ENCODE assay signal across 8 mouse cellular contexts in genomic region chr17:7868631-7869030, GRCm38 (mm10). TPM values are rescaled to one million over a fixed set of nuclear protein-coding genes. Genes with fewer than 3 reads are reported as not detected.
DNase-seq lines count a peak whose midpoint lies in the region; ATAC-seq lines count a peak whose summit lies in the region.

No protein-coding gene starts in this region.

- no peaks in the 10 kb centered on the region for H3K9me3 ChIP-seq in liver, embryonic 15.5 days (replicated peaks)

- 0 out of 2 replicates have a peak, but pooled peaks have one; percentile 34 for ATAC-seq in liver, embryonic 15.5 days (ENCODE audit: insufficient read depth)

- H3K9ac ChIP-seq in liver, embryonic 15.5 days = no peak overlapping the region

- H3K4me3 ChIP-seq in liver, embryonic 15.5 days (replicated peaks) = no peak overlapping the region

- 0 out of 2 replicates have a peak overlapping the region, but pooled peaks have one; percentile 10 for H3K4me2 ChIP-seq in liver, embryonic 15.5 days

- DNase-seq in 3T3-L1 (ENCODE audit: low read depth, low spot score) = peak; percentile 74
- DNase-seq in Muller cell, postnatal 12 days (ENCODE audit: inconsistent ontology term) = peak; percentile 29
- DNase-seq in cerebellum, postnatal 36 days = peak; percentile 23 to 24
- DNase-seq in gastrocnemius, postnatal 4 days (ENCODE audit: low spot score in 2 of 2) = peak; percentile 62 to 71
- peak; percentile 70 to 78 for DNase-seq in kidney, postnatal 25 days
- DNase-seq in ovary, postnatal 36 days (ENCODE audit: low spot score) = peak; percentile 71
- peak; percentile 44 to 76 for DNase-seq in thymus, postnatal 10 days (ENCODE audit: low spot score in 2 of 2)

- no peaks in the 10 kb centered on the region for H3K4me1 ChIP-seq in liver, embryonic 15.5 days (replicated peaks)

- 4% methylated on average over 4 of the region's 4 CpGs for WGBS in liver, embryonic 15.5 days (ENCODE audit: insufficient replicate concordance)

- no peaks in the 10 kb centered on the region for H3K36me3 ChIP-seq in liver, embryonic 15.5 days (replicated peaks)

- H3K27ac ChIP-seq in liver, embryonic 15.5 days (replicated peaks) = no peak overlapping the region

- no peaks in the 10 kb centered on the region for H3K27me3 ChIP-seq in liver, embryonic 15.5 days

RNA-seq across cellular contexts. Expression of gene Fndc1, which starts 41.5 kb away (rescaled TPM):
- 100 to 1,000 TPM; 298 to 319 TPM for total RNA-seq in gastrocnemius, postnatal 4 days (2021)
- polyA plus RNA-seq in liver, embryonic 15.5 days (2015; fragmentation: Nextera tagmentation; extraction: Ambion mirVana) = 0.53 and 0.76 TPM in 2 replicates

RNA-seq across cellular contexts. Expression of gene Tagap, which starts 57.2 kb away (rescaled TPM):
- total RNA-seq in gastrocnemius, postnatal 4 days (2021) = 1 to 10 TPM; 1.8 to 2.2 TPM
- 1.8 and 2.2 TPM in 2 replicates for polyA plus RNA-seq in liver, embryonic 15.5 days (2015; fragmentation: Nextera tagmentation; extraction: Ambion mirVana)

Comparison
In these comparisons a context has a peak if more than half of its experiments do, and no peak if none do; other contexts are left out.
1. DNase-seq: peak in every context shown above with its lines; median percentile 74 in 3T3-L1; 74 in kidney, postnatal 25 days; 71 in ovary, postnatal 36 days; 66 in gastrocnemius, postnatal 4 days; 60 in thymus, postnatal 10 days; 29 in Muller cell, postnatal 12 days; 24 in cerebellum, postnatal 36 days.